Mouse (Mus musculus) midbrain, embryonic 16.5 days (tissue): Measurements from ENCODE around the gene Slc16a1. TPM values are rescaled to one million over a fixed set of nuclear protein-coding genes. Genes with fewer than 3 reads are reported as not detected.
A peak's percentile ranks its signal among the peaks of the same experiment; 100 is the strongest.

Source experiments
- ATAC-seq: fragments of 200-750 bp; cut with Nextera tagmentation; 2 replicates; pipeline ENCODE4 v1.8.0; 2017; ENCODE audit warnings: moderate TSS enrichment
- H3K27ac ChIP-seq: fragments of 300-500 bp; sonication (generic); 2 replicates; pipeline ENCODE4 v1.5.1; 2014; ENCODE audit warnings: mild to moderate bottlenecking, low read length, mixed read lengths
- H3K27me3 ChIP-seq: fragments of 300-500 bp; sonication (generic); 2 replicates; pipeline ENCODE4 v1.6.1; 2014; ENCODE audit warnings: low read depth, low read length, mixed read lengths; ENCODE audit not compliant: control insufficient read depth, insufficient read depth
- H3K36me3 ChIP-seq: fragments of 300-500 bp; sonication (generic); 2 replicates; pipeline ENCODE4 v1.6.1; 2014; ENCODE audit warnings: mild to moderate bottlenecking, low read length, moderate library complexity, mixed read lengths; ENCODE audit not compliant: control insufficient read depth, insufficient read depth
- H3K4me1 ChIP-seq: fragments of 300-500 bp; sonication (generic); 2 replicates; pipeline ENCODE4 v1.6.1; 2014; ENCODE audit warnings: mild to moderate bottlenecking, low read length, mixed read lengths; ENCODE audit not compliant: control insufficient read depth, insufficient read depth
- H3K4me2 ChIP-seq: fragments of 300-500 bp; sonication (generic); 2 replicates; pipeline ENCODE4 v1.6.1; 2014; ENCODE audit warnings: mild to moderate bottlenecking, low read length, mixed read lengths
- H3K4me3 ChIP-seq: fragments of 300-500 bp; sonication (generic); 2 replicates; pipeline ENCODE4 v1.5.1; 2014; ENCODE audit warnings: low read depth, mild to moderate bottlenecking, low read length, moderate library complexity, mixed read lengths
- H3K9ac ChIP-seq: fragments of 300-500 bp; sonication (generic); 2 replicates; pipeline ENCODE4 v1.6.1; 2014; ENCODE audit warnings: low read depth, low read length, mixed read lengths
- H3K9me3 ChIP-seq: fragments of 300-500 bp; sonication (generic); replicated peaks from 2 replicates; pipeline ENCODE4 v1.6.1; 2014; ENCODE audit warnings: mild to moderate bottlenecking, low read length, mixed read lengths; ENCODE audit not compliant: control insufficient read depth, poor library complexity, severe bottlenecking
- WGBS: fragments of 180-500 bp; shearing (Covaris S2); extraction: QIAGEN DNeasy Blood & Tissue Kit; methylation state at CpG from one replicate; pipeline ENCODE4 v1.1.7; 2014; 5-methylcytosine and 5-hydroxymethylcytosine counted together
- polyA plus RNA-seq: library from polyadenylated mRNA; unstranded; fragments of >200 nt; fragmentation: Nextera tagmentation; extraction: Ambion mirVana; gene quantifications from 2 replicates; pipeline ENCODE4 v1.2.1, GENCODE M21; 2015

Gene Slc16a1
- polyA plus RNA-seq, 1 experiment from 2014 or later: 10.2 TPM

DNA sequence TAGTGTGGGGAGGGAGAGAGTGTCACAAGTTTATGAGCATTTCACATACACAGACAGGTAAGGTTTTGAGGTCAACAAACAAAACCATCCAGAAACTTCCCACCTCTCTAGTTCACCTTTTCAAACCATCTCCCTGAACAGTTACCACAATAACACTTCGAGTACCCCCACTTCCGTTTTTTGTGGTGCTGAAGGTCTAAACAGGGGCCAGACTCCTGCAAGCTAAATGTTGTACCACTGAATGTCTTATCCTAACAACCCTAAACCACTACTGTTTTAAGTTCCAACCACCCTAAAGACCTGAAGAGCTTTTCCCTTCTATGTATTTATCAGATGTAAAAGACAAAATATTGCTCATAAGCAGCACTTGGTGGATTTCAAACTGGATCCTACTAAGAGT is 2.0 kb upstream of the Slc16a1 start:
- Histone ChIP-seq H3K27me3 (no peaks in the 10 kb centered on the region), H3K4me2 (no peak overlapping the region), H3K27ac (no peak overlapping the region), H3K4me3 (no peak overlapping the region), H3K36me3 (no peaks in the 10 kb centered on the region), H3K9me3 (no peaks in the 10 kb centered on the region), H3K9ac (no peak overlapping the region), H3K4me1 (peaks cover 12% of the 10 kb centered on the region)
- ATAC-seq: no peak
- WGBS: 92% methylated on average over 2 of the region's 2 CpGs

DNA sequence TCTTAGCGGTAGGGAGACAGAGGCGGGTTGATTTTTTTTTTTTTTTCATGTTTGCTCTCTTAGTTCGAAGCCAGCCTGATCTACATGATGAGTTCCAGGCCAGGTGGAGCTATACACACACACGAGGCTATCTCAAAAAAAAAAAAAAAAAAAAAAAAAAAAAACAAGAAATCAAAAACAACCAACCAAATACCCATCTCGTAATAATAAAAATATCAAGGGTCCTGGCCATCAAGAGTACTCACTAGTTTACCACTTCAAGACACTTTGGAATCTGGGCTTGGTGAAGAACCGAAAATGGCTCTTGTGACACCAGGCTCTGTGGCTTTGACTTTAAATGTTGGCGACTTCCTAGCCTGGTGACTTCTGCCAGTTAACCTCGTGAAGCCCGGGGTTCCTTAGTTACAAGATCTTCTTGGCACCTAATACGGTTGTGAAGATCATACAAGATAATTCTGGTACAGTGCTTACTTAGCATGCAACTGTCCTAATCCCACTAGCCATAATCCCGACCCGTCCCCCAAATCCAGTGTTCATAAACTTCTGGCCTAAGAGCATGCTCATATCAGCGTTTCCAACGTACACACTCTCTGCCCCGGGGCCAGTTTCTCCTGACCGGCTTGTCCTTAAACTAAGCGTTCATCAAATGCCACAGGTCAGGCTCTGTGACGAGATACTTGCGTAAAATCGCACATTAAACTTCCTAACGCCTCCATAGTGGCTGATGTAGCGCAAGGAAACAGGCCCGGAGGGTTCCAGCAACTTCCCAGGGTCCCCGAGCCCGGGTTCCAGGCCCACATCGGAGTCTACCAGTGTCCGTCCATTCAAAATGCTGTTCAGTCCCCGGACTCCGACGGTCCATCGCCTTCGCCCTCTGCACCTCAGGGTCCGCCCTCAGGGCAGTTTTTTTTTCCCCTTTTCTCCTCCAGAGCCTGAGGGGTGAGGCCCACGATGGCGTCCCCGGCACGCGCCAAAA is 753 bp upstream of the Slc16a1 start:
- ATAC-seq: peak; percentile 63
- Histone ChIP-seq H3K27ac (peak overlapping the region; percentile 15; the same call in 1 of the 2 replicates), H3K4me1 (peaks cover 12% of the 10 kb centered on the region), H3K4me2 (peak overlapping the region; percentile 97), H3K4me3 (peak overlapping the region; percentile 87), H3K27me3 (no peaks in the 10 kb centered on the region), H3K9ac (peak overlapping the region; percentile 85), H3K9me3 (no peaks in the 10 kb centered on the region), H3K36me3 (no peaks in the 10 kb centered on the region)
- 15% methylated on average over 38 of the region's 38 CpGs for WGBS

- WGBS: under 1% methylated on average over 48 of the region's 58 CpGs
- H3K27me3 ChIP-seq: no peaks in the 10 kb centered on the region
- peak overlapping the region; percentile 87 for H3K4me3 ChIP-seq
- peak; percentile 76 for ATAC-seq
- no peaks in the 10 kb centered on the region for H3K9me3 ChIP-seq
- no peaks in the 10 kb centered on the region for H3K36me3 ChIP-seq
- H3K9ac ChIP-seq: peak overlapping the region; percentile 85
- peak overlapping the region; percentile 55 for H3K27ac ChIP-seq
- peak overlapping the region; percentile 97 for H3K4me2 ChIP-seq
- peaks cover 12% of the 10 kb centered on the region for H3K4me1 ChIP-seq
These were observed 672 bp downstream of the Slc16a1 start for GRCm38 (mm10) chr3:104638932-104639748.

GRCm38 (mm10) chr3:104639749-104640368 is 1.4 kb downstream of the Slc16a1 start:
- no peaks in the 10 kb centered on the region for H3K9me3 ChIP-seq
- H3K4me1 ChIP-seq: peaks cover 12% of the 10 kb centered on the region
- ATAC-seq: no peak
- H3K4me3 ChIP-seq: peak overlapping the region; percentile 87
- H3K4me2 ChIP-seq: peak overlapping the region; percentile 97
- no peak overlapping the region for H3K27ac ChIP-seq
- H3K36me3 ChIP-seq: no peaks in the 10 kb centered on the region
- WGBS: 26% methylated on average over 10 of the region's 10 CpGs
- no peak overlapping the region for H3K9ac ChIP-seq
- H3K27me3 ChIP-seq: no peaks in the 10 kb centered on the region

GRCm38 (mm10) chr3:104640855-104641254 is 2.4 kb downstream of the Slc16a1 start:
- Histone ChIP-seq H3K27me3 (no peaks in the 10 kb centered on the region), H3K4me1 (peaks cover 12% of the 10 kb centered on the region), H3K4me2 (no peak overlapping the region), H3K36me3 (no peaks in the 10 kb centered on the region), H3K9me3 (no peaks in the 10 kb centered on the region), H3K4me3 (no peak overlapping the region), H3K27ac (no peak overlapping the region), H3K9ac (no peak overlapping the region)
- no peak for ATAC-seq

DNA sequence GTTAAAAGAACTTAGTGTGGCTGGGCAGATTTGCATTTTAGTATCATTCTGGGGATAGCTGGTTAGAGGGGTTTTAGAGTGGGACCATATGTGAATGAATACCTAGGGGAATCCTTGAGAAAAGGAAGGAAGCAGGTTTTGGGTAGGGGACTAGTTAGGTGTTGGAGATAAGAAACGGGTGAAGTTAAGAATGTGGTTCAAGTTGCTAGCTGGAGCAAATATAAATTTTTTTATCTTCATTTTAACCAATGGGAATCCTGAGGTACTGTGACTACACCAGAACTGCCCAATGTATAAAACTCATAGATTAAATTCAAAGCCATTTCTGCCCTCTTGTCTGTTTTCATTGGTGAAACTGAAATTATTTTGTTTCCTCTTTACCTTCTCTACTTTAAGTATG is 2.8 kb downstream of the Slc16a1 start:
- WGBS: 80% methylated on average over 1 of the region's 1 CpGs
- no peak overlapping the region for H3K9ac ChIP-seq
- H3K4me2 ChIP-seq: no peak overlapping the region
- H3K9me3 ChIP-seq: no peaks in the 10 kb centered on the region
- no peak for ATAC-seq
- H3K27ac ChIP-seq: no peak overlapping the region
- no peaks in the 10 kb centered on the region for H3K36me3 ChIP-seq
- peaks cover 12% of the 10 kb centered on the region for H3K4me1 ChIP-seq
- H3K27me3 ChIP-seq: no peaks in the 10 kb centered on the region
- H3K4me3 ChIP-seq: no peak overlapping the region

DNA sequence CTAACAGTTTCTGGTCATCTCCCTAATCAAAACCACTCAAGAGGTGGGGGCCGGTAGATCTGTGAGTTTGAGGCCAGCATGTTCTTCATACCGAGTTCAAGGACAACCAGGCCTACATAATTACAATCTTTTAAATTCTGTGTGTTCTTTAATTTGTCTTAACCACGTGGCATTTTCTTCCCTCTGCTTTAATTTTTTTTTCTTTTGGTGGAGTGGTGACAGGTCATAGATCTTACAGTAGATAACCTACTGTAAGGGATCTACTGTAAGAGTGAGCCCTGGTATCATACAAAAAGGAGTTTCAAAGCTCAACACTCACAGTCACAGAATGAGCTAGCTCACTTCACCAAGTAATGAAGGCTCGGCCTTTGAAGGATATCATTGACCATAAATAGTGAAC is 4.6 kb downstream of the Slc16a1 start:
- Histone ChIP-seq H3K27me3 (no peaks in the 10 kb centered on the region), H3K9ac (no peak overlapping the region), H3K27ac (no peak overlapping the region), H3K4me1 (peaks cover 9% of the 10 kb centered on the region), H3K36me3 (no peaks in the 10 kb centered on the region), H3K4me2 (no peak overlapping the region), H3K4me3 (no peak overlapping the region), H3K9me3 (no peaks in the 10 kb centered on the region)
- WGBS: 89% methylated on average over 4 of the region's 4 CpGs
- ATAC-seq: no peak

DNA sequence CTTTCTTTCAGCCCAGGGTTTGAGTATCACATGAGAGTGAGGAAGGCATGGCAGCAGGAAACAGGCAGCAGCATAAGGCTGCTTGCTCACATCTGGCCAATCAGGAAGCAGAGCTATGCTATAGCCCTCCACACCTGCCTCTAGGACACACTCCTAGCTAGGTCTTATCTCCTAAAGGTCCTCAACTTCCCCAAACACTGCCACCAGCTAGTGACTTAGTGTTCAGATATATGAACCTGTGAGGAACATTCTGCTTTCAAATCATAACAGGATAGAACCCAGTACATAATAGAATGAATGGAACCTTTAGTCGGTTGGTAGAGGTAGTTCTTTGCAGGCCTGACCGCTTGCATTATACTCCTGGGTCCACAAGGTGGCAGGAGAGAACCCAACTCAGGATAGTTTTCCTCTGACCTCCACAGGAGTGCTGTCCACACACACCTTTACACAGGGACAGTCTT is 5.4 kb downstream of the Slc16a1 start:
- Histone ChIP-seq H3K27ac (no peak overlapping the region), H3K27me3 (no peaks in the 10 kb centered on the region), H3K4me3 (no peak overlapping the region), H3K9ac (no peak overlapping the region), H3K4me1 (peaks cover 9% of the 10 kb centered on the region), H3K4me2 (no peak overlapping the region), H3K9me3 (no peaks in the 10 kb centered on the region), H3K36me3 (no peaks in the 10 kb centered on the region)
- ATAC-seq: no peak
- WGBS: 8% methylated on average over 2 of the region's 2 CpGs
